Mouse (Mus musculus) hindbrain, embryonic 16.5 days (tissue): ENCODE data around the gene Cul3. TPM values are rescaled to one million over a fixed set of nuclear protein-coding genes. Genes with fewer than 3 reads are reported as not detected.

Experiments used
- ATAC-seq: fragments of 200-750 bp; cut with Nextera tagmentation; 2 replicates; pipeline ENCODE4 v1.8.0; 2017; ENCODE audit warnings: moderate TSS enrichment, moderate library complexity
- H3K27ac ChIP-seq: fragments of 300-500 bp; sonication (generic); 2 replicates; pipeline ENCODE4 v1.5.1; 2014; ENCODE audit warnings: low read depth, mild to moderate bottlenecking, control low read depth, low read length, moderate library complexity
- H3K27me3 ChIP-seq: fragments of 300-500 bp; sonication (generic); replicated peaks from 2 replicates; pipeline ENCODE4 v1.6.1; 2014; ENCODE audit warnings: low read length; ENCODE audit not compliant: control insufficient read depth, insufficient read depth
- H3K36me3 ChIP-seq: fragments of 300-500 bp; sonication (generic); 2 replicates; pipeline ENCODE4 v1.6.1; 2014; ENCODE audit warnings: mild to moderate bottlenecking, low read length, moderate library complexity, mixed read lengths; ENCODE audit not compliant: control insufficient read depth, insufficient read depth
- H3K4me1 ChIP-seq: fragments of 300-500 bp; sonication (generic); 2 replicates; pipeline ENCODE4 v1.6.1; 2014; ENCODE audit warnings: low read depth, low read length; ENCODE audit not compliant: control insufficient read depth, insufficient read depth
- H3K4me2 ChIP-seq: fragments of 300-500 bp; sonication (generic); 2 replicates; pipeline ENCODE4 v1.6.1; 2014; ENCODE audit warnings: mild to moderate bottlenecking, low read length, control low read depth, moderate library complexity
- H3K4me3 ChIP-seq: fragments of 300-500 bp; sonication (generic); 2 replicates; pipeline ENCODE4 v1.5.1; 2014; ENCODE audit warnings: mild to moderate bottlenecking, low read length, control low read depth, moderate library complexity
- H3K9ac ChIP-seq: fragments of 300-500 bp; sonication (generic); 2 replicates; pipeline ENCODE4 v1.6.1; 2014; ENCODE audit warnings: low read depth, mild to moderate bottlenecking, control low read depth, low read length, moderate library complexity
- H3K9me3 ChIP-seq: fragments of 300-500 bp; sonication (generic); 2 replicates; pipeline ENCODE4 v1.6.1; 2014; ENCODE audit warnings: mild to moderate bottlenecking, low read length, moderate library complexity; ENCODE audit not compliant: control insufficient read depth
- WGBS: fragments of 180-500 bp; shearing (Covaris S2); extraction: QIAGEN DNeasy Blood & Tissue Kit; methylation state at CpG from one replicate; pipeline ENCODE4 v1.1.7; 2014; 5-methylcytosine and 5-hydroxymethylcytosine counted together
- polyA plus RNA-seq: library from polyadenylated mRNA; unstranded; fragments of >200 nt; fragmentation: Nextera tagmentation; extraction: Ambion mirVana; gene quantifications from 2 replicates; pipeline ENCODE4 v1.2.1, GENCODE M21; 2015

The Cul3 gene
- polyA plus RNA-seq, 1 experiment from 2014 or later = 23.5 TPM

- Histone ChIP-seq H3K4me1 (peaks cover 8% of the 10 kb centered on the region), H3K9me3 (no peaks in the 10 kb centered on the region), H3K27ac (no peak overlapping the region), H3K27me3 (no peaks in the 10 kb centered on the region), H3K36me3 (no peaks in the 10 kb centered on the region), H3K4me2 (no peak overlapping the region), H3K9ac (no peak overlapping the region), H3K4me3 (no peak overlapping the region)
- 87% methylated on average over 2 of the region's 2 CpGs for WGBS
- 0 out of 2 replicates have a peak, but pooled peaks have one; percentile 30 for ATAC-seq
Measured at GRCm38 (mm10) chr1:80330970-80331369, 9.3 kb downstream of the Cul3 start.

GRCm38 (mm10) chr1:80325761-80326160 lies 14.5 kb downstream of the Cul3 start:
- H3K9ac ChIP-seq = no peak overlapping the region
- H3K4me2 ChIP-seq = no peak overlapping the region
- ATAC-seq = no peak
- no peak overlapping the region for H3K4me3 ChIP-seq
- peaks cover under 1% of the 10 kb centered on the region; the same call in 1 of the 2 replicates for H3K4me1 ChIP-seq
- WGBS = 89% methylated on average over 2 of the region's 2 CpGs
- no peaks in the 10 kb centered on the region for H3K36me3 ChIP-seq
- H3K27ac ChIP-seq = no peak overlapping the region
- H3K9me3 ChIP-seq = no peaks in the 10 kb centered on the region
- H3K27me3 ChIP-seq = no peaks in the 10 kb centered on the region

GRCm38 (mm10) chr1:80324370-80324769 lies 15.9 kb downstream of the Cul3 start:
- Histone ChIP-seq H3K4me3 (no peak overlapping the region), H3K9me3 (no peaks in the 10 kb centered on the region), H3K36me3 (no peaks in the 10 kb centered on the region), H3K27me3 (no peaks in the 10 kb centered on the region), H3K4me1 (no peaks in the 10 kb centered on the region), H3K27ac (no peak overlapping the region), H3K9ac (no peak overlapping the region), H3K4me2 (no peak overlapping the region)
- no peak for ATAC-seq

GRCm38 (mm10) chr1:80315533-80316045 lies 24.7 kb downstream of the Cul3 start:
- no peak overlapping the region for H3K9ac ChIP-seq
- H3K4me2 ChIP-seq = no peak overlapping the region
- no peaks in the 10 kb centered on the region for H3K9me3 ChIP-seq
- H3K27me3 ChIP-seq = no peaks in the 10 kb centered on the region
- no peaks in the 10 kb centered on the region for H3K36me3 ChIP-seq
- no peaks in the 10 kb centered on the region for H3K4me1 ChIP-seq
- H3K4me3 ChIP-seq = no peak overlapping the region
- H3K27ac ChIP-seq = no peak overlapping the region
- WGBS = 85% methylated on average over 3 of the region's 3 CpGs
- no peak for ATAC-seq

- Histone ChIP-seq H3K4me2 (no peak overlapping the region), H3K9me3 (no peaks in the 10 kb centered on the region), H3K9ac (no peak overlapping the region), H3K27ac (no peak overlapping the region), H3K36me3 (no peaks in the 10 kb centered on the region), H3K27me3 (no peaks in the 10 kb centered on the region), H3K4me3 (no peak overlapping the region), H3K4me1 (no peaks in the 10 kb centered on the region)
- 81% methylated on average over 4 of the region's 4 CpGs for WGBS
- ATAC-seq = no peak
Measured at GRCm38 (mm10) chr1:80293307-80293706, 47.0 kb downstream of the Cul3 start.

- Histone ChIP-seq H3K4me2 (no peak overlapping the region), H3K27me3 (no peaks in the 10 kb centered on the region), H3K4me1 (no peaks in the 10 kb centered on the region), H3K9me3 (no peaks in the 10 kb centered on the region), H3K27ac (no peak overlapping the region), H3K4me3 (no peak overlapping the region), H3K9ac (no peak overlapping the region), H3K36me3 (peaks cover 21% of the 10 kb centered on the region)
- ATAC-seq = no peak
- WGBS = 94% methylated on average over 1 of the region's 1 CpGs
Measured at GRCm38 (mm10) chr1:80278731-80279130, 61.5 kb downstream of the Cul3 start.

- 74% methylated on average over 1 of the region's 1 CpGs for WGBS
- no peak overlapping the region for H3K27ac ChIP-seq
- ATAC-seq = no peak
Measured at GRCm38 (mm10) chr1:80260443-80260842, 79.8 kb downstream of the Cul3 start.

GRCm38 (mm10) chr1:80258632-80259031 lies 81.6 kb downstream of the Cul3 start:
- H3K4me1 ChIP-seq = no peaks in the 10 kb centered on the region
- no peak overlapping the region for H3K4me3 ChIP-seq
- H3K9me3 ChIP-seq = no peaks in the 10 kb centered on the region
- no peaks in the 10 kb centered on the region for H3K36me3 ChIP-seq
- no peak overlapping the region for H3K4me2 ChIP-seq
- no peak overlapping the region for H3K27ac ChIP-seq
- H3K27me3 ChIP-seq = no peaks in the 10 kb centered on the region
- 68% methylated on average over 4 of the region's 4 CpGs for WGBS
- H3K9ac ChIP-seq = no peak overlapping the region
- ATAC-seq = peak; percentile 41; the same call in 1 of the 2 replicates

More at GRCm38 (mm10) chr1:80260443-80260842, 79.8 kb downstream of the Cul3 start:
- Histone ChIP-seq H3K36me3 (no peaks in the 10 kb centered on the region), H3K4me1 (no peaks in the 10 kb centered on the region), H3K27me3 (no peaks in the 10 kb centered on the region), H3K9ac (no peak overlapping the region), H3K4me3 (no peak overlapping the region), H3K9me3 (no peaks in the 10 kb centered on the region), H3K4me2 (no peak overlapping the region)

- Histone ChIP-seq H3K4me1 (no peaks in the 10 kb centered on the region), H3K9me3 (no peaks in the 10 kb centered on the region), H3K4me2 (no peak overlapping the region), H3K27ac (no peak overlapping the region), H3K36me3 (no peaks in the 10 kb centered on the region), H3K9ac (no peak overlapping the region), H3K27me3 (no peaks in the 10 kb centered on the region), H3K4me3 (no peak overlapping the region)
- ATAC-seq = no peak
Measured at GRCm38 (mm10) chr1:80253309-80253708, 87.0 kb downstream of the Cul3 start.

- ATAC-seq = no peak
- WGBS = 90% methylated on average over 5 of the region's 5 CpGs
- Histone ChIP-seq H3K9me3 (no peaks in the 10 kb centered on the region), H3K36me3 (no peaks in the 10 kb centered on the region), H3K27ac (no peak overlapping the region), H3K9ac (no peak overlapping the region), H3K27me3 (no peaks in the 10 kb centered on the region), H3K4me1 (no peaks in the 10 kb centered on the region), H3K4me2 (no peak overlapping the region), H3K4me3 (no peak overlapping the region)
Measured at GRCm38 (mm10) chr1:80250247-80250646, 90.0 kb downstream of the Cul3 start.
